Mouse (Mus musculus): Measurements from ENCODE around the gene Gm5767.

DNA sequence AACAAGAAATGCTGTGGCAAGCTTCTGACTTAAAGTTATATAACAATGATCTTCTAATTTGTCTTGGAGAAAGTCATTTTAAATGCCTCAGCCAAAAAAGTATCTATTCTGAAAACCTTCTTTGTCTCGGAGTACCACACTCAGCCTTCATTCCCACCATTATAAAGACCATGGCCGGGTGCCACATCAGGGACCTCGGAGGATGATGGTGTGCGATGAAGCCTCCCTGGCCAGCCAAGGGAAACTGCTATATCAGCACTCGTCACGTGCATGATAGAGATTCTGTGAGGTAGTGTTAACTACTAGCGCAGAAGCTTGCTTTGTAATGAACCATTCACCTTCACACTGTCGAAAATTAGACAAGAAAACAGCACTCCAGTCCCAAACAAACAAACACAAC is 19.0 kb downstream of the Gm5767 start:
- TF ChIP-seq CTCF (conservative IDR thresholded peaks at IDR 0.05; ENCODE audit: insufficient read depth, insufficient read length, low read depth, low read length), result no peak
- no peak for TF ChIP-seq POLR2A (IDR thresholded peaks at IDR 0.05; ENCODE audit: low read depth, low read length)
